Mouse (Mus musculus) liver, embryonic 11.5 days (tissue): ENCODE measurements around the gene Snx1. TPM values are rescaled to one million over a fixed set of nuclear protein-coding genes. Genes with fewer than 3 reads are reported as not detected.
A peak's percentile ranks its signal among the peaks of the same experiment; 100 is the strongest.

Experiments used
- ATAC-seq: fragments of 200-750 bp; cut with Nextera tagmentation; replicated peaks from 2 replicates; pipeline ENCODE4 v1.8.0; 2017; ENCODE audit warnings: moderate number of reproducible peaks, mild to moderate bottlenecking, moderate TSS enrichment, moderate library complexity; ENCODE audit not compliant: low FRiP score
- DNase-seq: peaks from one replicate; pipeline ENCODE4 v3.0.0-alpha.2; 2017; ENCODE audit warnings: low spot score
- H3K27ac ChIP-seq: fragments of 300-500 bp; sonication (generic); 2 replicates; pipeline ENCODE4 v1.5.1; 2014; ENCODE audit warnings: mild to moderate bottlenecking, low read depth, low read length, control low read depth
- H3K27me3 ChIP-seq: fragments of 300-500 bp; sonication (generic); replicated peaks from 2 replicates; pipeline ENCODE4 v1.6.1; 2014; ENCODE audit warnings: low read length, mixed read lengths; ENCODE audit not compliant: control insufficient read depth, insufficient read depth
- H3K36me3 ChIP-seq: fragments of 300-500 bp; sonication (generic); 2 replicates; pipeline ENCODE4 v1.6.1; 2014; ENCODE audit warnings: mild to moderate bottlenecking, low read length, moderate library complexity, mixed read lengths; ENCODE audit not compliant: control insufficient read depth, insufficient read depth
- H3K4me1 ChIP-seq: fragments of 300-500 bp; sonication (generic); replicated peaks from 2 replicates; pipeline ENCODE4 v1.6.1; 2014; ENCODE audit warnings: low read length, mixed read lengths; ENCODE audit not compliant: control insufficient read depth, insufficient read depth
- H3K4me2 ChIP-seq: fragments of 300-500 bp; sonication (generic); 2 replicates; pipeline ENCODE4 v1.6.1; 2014; ENCODE audit warnings: mild to moderate bottlenecking, control low read depth, moderate library complexity
- H3K4me3 ChIP-seq: fragments of 300-500 bp; sonication (generic); 2 replicates; pipeline ENCODE4 v1.5.1; 2014; ENCODE audit warnings: low read depth, low read length, control low read depth
- H3K9ac ChIP-seq: fragments of 300-500 bp; sonication (generic); 2 replicates; pipeline ENCODE4 v1.6.1; 2014; ENCODE audit warnings: low read depth, low read length, control low read depth
- H3K9me3 ChIP-seq: fragments of 300-500 bp; sonication (generic); 2 replicates; pipeline ENCODE4 v1.6.1; 2016; ENCODE audit warnings: low read length, inconsistent platforms, mixed read lengths; ENCODE audit not compliant: control insufficient read depth
- WGBS: fragments of 180-500 bp; shearing (Covaris S2); extraction: QIAGEN DNeasy Blood & Tissue Kit; methylation state at CpG from one replicate; pipeline ENCODE4 v1.1.7; 2014; 5-methylcytosine and 5-hydroxymethylcytosine counted together
- polyA plus RNA-seq: library from polyadenylated mRNA; unstranded; fragments of >200 nt; fragmentation: Nextera tagmentation; extraction: Ambion mirVana; gene quantifications from 2 replicates; pipeline ENCODE4 v1.2.1, GENCODE M21; 2014

The Snx1 gene
- polyA plus RNA-seq, 1 experiment from 2014 or later, result 129 TPM

GRCm38 (mm10) chr9:66078072-66078471 lies 48.3 kb downstream of the Snx1 start:
- H3K4me3 ChIP-seq, result no peak overlapping the region

GRCm38 (mm10) chr9:66072754-66073153 lies 53.6 kb downstream of the Snx1 start:
- no peaks in the 10 kb centered on the region for H3K9me3 ChIP-seq
- no peak overlapping the region for H3K27ac ChIP-seq
- H3K4me2 ChIP-seq, result no peak overlapping the region
- H3K4me1 ChIP-seq, result peaks cover 14% of the 10 kb centered on the region
- no peaks in the 10 kb centered on the region for H3K36me3 ChIP-seq
- no peak overlapping the region for H3K4me3 ChIP-seq
- WGBS, result 83% methylated on average over 7 of the region's 7 CpGs
- H3K27me3 ChIP-seq, result peaks cover 15% of the 10 kb centered on the region
- no peak for ATAC-seq
- no peak for DNase-seq
- no peak overlapping the region for H3K9ac ChIP-seq

More at GRCm38 (mm10) chr9:66078072-66078471, 48.3 kb downstream of the Snx1 start:
- 74% methylated on average over 3 of the region's 3 CpGs for whole genome bisulfite sequencing
- Histone ChIP-seq H3K9ac (no peak overlapping the region), H3K4me2 (no peak overlapping the region), H3K4me1 (peaks cover 4% of the 10 kb centered on the region; the same call in 1 of the 2 replicates), H3K9me3 (no peaks in the 10 kb centered on the region), H3K27me3 (peaks cover 2% of the 10 kb centered on the region; the same call in 1 of the 2 replicates), H3K27ac (no peak overlapping the region), H3K36me3 (no peaks in the 10 kb centered on the region)
- ATAC-seq (no peak), DNase-seq (no peak)

- peaks cover 14% of the 10 kb centered on the region for H3K4me1 ChIP-seq
- peak; percentile 19; the same call in 1 of the 2 replicates for ATAC-seq
- peak overlapping the region; percentile 73; the same call in 1 of the 2 replicates for H3K9ac ChIP-seq
- H3K36me3 ChIP-seq, result peaks cover 13% of the 10 kb centered on the region
- H3K4me2 ChIP-seq, result peak overlapping the region; percentile 99
- peak overlapping the region; percentile 71; the same call in 1 of the 2 replicates for H3K4me3 ChIP-seq
- H3K27ac ChIP-seq, result peak overlapping the region; percentile 46
- H3K9me3 ChIP-seq, result no peaks in the 10 kb centered on the region
- 76% methylated on average over 5 of the region's 5 CpGs for WGBS
- no peak for DNase-seq
- H3K27me3 ChIP-seq, result peaks cover 25% of the 10 kb centered on the region
These were observed 56.2 kb downstream of the Snx1 start for GRCm38 (mm10) chr9:66070151-66070550.

GRCm38 (mm10) chr9:66069583-66069982 lies 56.8 kb downstream of the Snx1 start, which contains the start of gene Snx22:
TSS of gene Snx22 (minus strand) at chr9:66069719.
- Histone ChIP-seq H3K27ac (peak within 1 kb of the TSS; percentile 46), H3K27me3 (peaks cover 25% of the 10 kb centered on the region), H3K4me3 (peak within 1 kb of the TSS; percentile 71), H3K9ac (peak within 1 kb of the TSS; percentile 73), H3K36me3 (peaks cover 15% of the 10 kb centered on the region), H3K4me1 (peaks cover 14% of the 10 kb centered on the region), H3K9me3 (no peaks in the 10 kb centered on the region), H3K4me2 (peak within 1 kb of the TSS; percentile 99)
- ATAC-seq, result peak; percentile 97
- peak; percentile 90 for DNase-seq
- under 1% methylated on average over 22 of the region's 22 CpGs for WGBS

GRCm38 (mm10) chr9:66068971-66069391 lies 57.4 kb downstream of the Snx1 start:
- H3K9ac ChIP-seq, result peak overlapping the region; percentile 73
- peak overlapping the region; percentile 71 for H3K4me3 ChIP-seq
- ATAC-seq, result peak; percentile 17
- H3K9me3 ChIP-seq, result no peaks in the 10 kb centered on the region
- H3K36me3 ChIP-seq, result peaks cover 20% of the 10 kb centered on the region
- peaks cover 25% of the 10 kb centered on the region for H3K27me3 ChIP-seq
- 2% methylated on average over 30 of the region's 30 CpGs for WGBS
- peaks cover 14% of the 10 kb centered on the region for H3K4me1 ChIP-seq
- peak overlapping the region; percentile 99 for H3K4me2 ChIP-seq
- no peak for DNase-seq
- H3K27ac ChIP-seq, result no peak overlapping the region; the same call in 1 of the 2 replicates

- 0 out of 2 replicates have a peak overlapping the region, but pooled peaks have one; percentile 6 for H3K4me2 ChIP-seq
- no peak overlapping the region for H3K27ac ChIP-seq
- DNase-seq, result no peak
- peaks cover 25% of the 10 kb centered on the region for H3K27me3 ChIP-seq
- no peak overlapping the region for H3K4me3 ChIP-seq
- no peaks in the 10 kb centered on the region for H3K9me3 ChIP-seq
- peaks cover 14% of the 10 kb centered on the region for H3K4me1 ChIP-seq
- no peak for ATAC-seq
- H3K36me3 ChIP-seq, result peaks cover 29% of the 10 kb centered on the region
- H3K9ac ChIP-seq, result no peak overlapping the region
- 62% methylated on average over 4 of the region's 4 CpGs for WGBS
These were observed 58.3 kb downstream of the Snx1 start for GRCm38 (mm10) chr9:66068056-66068455.

GRCm38 (mm10) chr9:66067542-66067941 lies 58.8 kb downstream of the Snx1 start:
- Histone ChIP-seq H3K36me3 (peaks cover 35% of the 10 kb centered on the region), H3K4me3 (no peak overlapping the region), H3K4me1 (peaks cover 14% of the 10 kb centered on the region), H3K27ac (no peak overlapping the region), H3K9ac (no peak overlapping the region), H3K4me2 (no peak overlapping the region), H3K27me3 (peaks cover 25% of the 10 kb centered on the region), H3K9me3 (no peaks in the 10 kb centered on the region)
- WGBS, result 39% methylated on average over 5 of the region's 5 CpGs
- ATAC-seq (no peak), DNase-seq (peak; percentile 47)

- Histone ChIP-seq H3K4me1 (peaks cover 14% of the 10 kb centered on the region), H3K4me2 (no peak overlapping the region), H3K4me3 (no peak overlapping the region), H3K9ac (no peak overlapping the region), H3K9me3 (no peaks in the 10 kb centered on the region), H3K27me3 (peaks cover 25% of the 10 kb centered on the region), H3K27ac (no peak overlapping the region), H3K36me3 (peaks cover 37% of the 10 kb centered on the region)
- ATAC-seq (no peak), DNase-seq (no peak)
- WGBS, result 87% methylated on average over 3 of the region's 3 CpGs
These were observed 59.6 kb downstream of the Snx1 start for GRCm38 (mm10) chr9:66066791-66067190.

GRCm38 (mm10) chr9:66064316-66064715 lies 62.1 kb downstream of the Snx1 start:
- no peak overlapping the region for H3K27ac ChIP-seq

More at GRCm38 (mm10) chr9:66064316-66064715, 62.1 kb downstream of the Snx1 start:
- Histone ChIP-seq H3K4me2 (no peak overlapping the region), H3K9me3 (no peaks in the 10 kb centered on the region), H3K27me3 (peaks cover 24% of the 10 kb centered on the region), H3K4me3 (no peak overlapping the region), H3K36me3 (peaks cover 39% of the 10 kb centered on the region), H3K9ac (no peak overlapping the region), H3K4me1 (peaks cover 13% of the 10 kb centered on the region)
- WGBS, result 97% methylated on average over 11 of the region's 11 CpGs
- no peak for ATAC-seq
- no peak for DNase-seq
